Mouse (Mus musculus) lung, postnatal 4 days (tissue): ENCODE measurements at regions not wholly inside any gene's neighbourhood (a gene's known extent, or its start where the extent isn't known, plus 50 kb on each side); places are given as distances from the start of the nearest gene placed in this dataset.
"Not testable (repeated sequence)": the region's sequence is repeated elsewhere in the genome, so short reads cannot be mapped to it uniquely, and the experiment has no call there.

Experiments
- DNase-seq, 2 experiments: peaks; one replicate each; pipeline ENCODE4 v3.0.0; 2021

GRCm38 (mm10) chr14:17055741-17056140 lies 236.8 kb upstream of the Rarb start:
- no peak for DNase-seq

DNA sequence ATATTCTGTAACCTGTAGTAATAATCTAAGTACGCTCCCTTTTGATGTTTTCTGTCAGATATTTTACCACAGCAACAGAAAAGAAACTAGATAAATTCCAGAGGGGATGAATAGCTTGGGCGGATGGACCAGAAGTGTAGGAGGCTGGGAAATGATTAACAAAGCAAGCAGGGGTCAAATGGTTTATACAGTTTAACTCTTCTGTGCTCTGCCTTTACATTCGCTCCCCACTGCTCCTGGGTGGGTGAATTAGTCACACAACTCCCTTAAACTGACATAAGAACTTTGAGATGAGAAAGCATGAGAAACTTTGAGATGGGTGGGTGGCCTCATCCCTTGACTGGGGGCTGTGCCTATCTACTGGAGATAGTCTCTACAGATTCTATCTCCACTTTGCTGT lies 235.4 kb upstream of the Rarb start:
- DNase-seq: no peak

DNA sequence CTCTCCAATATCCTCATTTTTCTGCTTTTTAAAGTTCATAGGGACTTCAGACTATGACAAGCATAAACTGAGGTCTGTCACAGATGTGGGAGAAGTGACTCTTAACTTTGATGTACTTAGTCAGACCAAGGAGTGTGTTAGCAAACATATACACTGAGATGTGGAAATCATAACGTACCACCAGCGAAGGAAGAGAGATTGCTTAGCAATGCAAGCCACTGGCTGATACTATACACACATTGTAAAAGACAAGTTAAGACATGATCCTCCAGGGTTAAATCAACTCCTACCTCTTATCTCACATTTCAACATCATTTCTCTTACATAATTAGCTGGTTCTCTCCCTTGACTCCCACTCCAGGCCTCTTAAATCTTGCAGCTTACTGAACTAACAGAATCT lies 227.9 kb upstream of the Rarb start:
- no peak for DNase-seq

DNA sequence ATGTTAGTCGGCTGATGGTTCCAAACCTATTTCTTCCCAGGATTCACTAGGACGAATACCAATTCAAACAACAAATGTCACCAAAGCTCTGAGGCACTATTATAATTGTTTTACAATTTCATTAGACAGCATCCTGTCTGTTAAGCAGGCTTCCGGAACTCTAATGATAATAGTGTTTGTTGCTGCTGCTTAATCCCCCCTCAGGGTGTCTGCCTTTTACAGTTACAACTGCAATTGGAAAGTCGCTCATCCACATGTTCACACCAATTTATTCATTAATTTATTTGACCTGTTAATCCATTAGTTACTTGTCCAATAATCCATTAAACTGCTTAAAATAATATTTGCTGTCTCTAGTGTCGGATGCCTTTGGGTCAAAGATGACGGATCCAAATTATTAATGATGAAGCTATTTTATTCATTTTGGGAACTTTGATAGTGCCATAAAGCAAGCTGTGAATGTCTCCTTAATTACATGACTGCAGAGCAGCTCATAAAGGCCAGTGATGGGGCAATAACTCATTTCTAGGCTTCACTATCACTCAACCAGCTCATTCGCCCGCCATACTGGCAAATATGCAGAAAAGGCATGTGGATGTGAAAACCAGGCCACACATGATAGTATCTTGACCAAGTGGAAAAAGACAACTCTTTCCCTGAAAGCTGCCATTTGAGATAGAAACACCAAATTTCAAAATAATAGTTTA lies 226.6 kb upstream of the Rarb start:
- no peak for DNase-seq

DNA sequence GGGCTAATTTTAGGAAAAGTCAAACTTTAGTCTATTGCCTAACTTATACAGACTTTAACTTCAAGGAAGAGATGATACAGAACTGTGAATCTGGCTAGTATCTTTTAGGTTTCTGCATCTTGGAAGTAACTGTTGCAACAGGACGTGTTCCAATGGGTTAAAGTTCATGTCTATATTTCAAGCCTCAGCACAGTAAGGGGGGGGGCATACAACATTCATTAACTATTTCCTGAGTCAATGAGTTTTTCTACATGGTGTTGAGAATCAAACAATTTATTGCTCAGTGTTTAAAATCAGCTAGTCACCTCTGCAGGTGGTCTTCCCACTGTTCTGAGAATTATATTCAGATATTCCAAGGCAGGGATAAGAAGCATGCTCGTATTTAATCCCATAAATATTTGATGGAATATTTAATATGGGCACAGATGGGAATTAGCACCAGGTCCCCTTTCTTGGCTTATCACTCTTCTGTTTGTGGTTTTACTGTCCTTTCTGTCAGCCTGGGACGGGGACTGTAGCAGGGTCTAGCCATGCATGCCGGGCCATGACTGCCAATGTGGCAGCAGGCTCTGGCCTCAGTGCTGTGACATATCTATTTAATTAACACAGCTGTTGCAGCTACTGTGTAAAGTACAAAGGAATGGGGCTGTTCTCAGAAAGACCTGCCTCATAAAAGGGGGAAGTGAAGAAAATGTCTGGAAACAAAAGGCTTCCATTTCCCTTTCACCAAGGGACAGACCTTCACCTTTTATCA lies 201.8 kb upstream of the Rarb start:
- DNase-seq: no peak

DNA sequence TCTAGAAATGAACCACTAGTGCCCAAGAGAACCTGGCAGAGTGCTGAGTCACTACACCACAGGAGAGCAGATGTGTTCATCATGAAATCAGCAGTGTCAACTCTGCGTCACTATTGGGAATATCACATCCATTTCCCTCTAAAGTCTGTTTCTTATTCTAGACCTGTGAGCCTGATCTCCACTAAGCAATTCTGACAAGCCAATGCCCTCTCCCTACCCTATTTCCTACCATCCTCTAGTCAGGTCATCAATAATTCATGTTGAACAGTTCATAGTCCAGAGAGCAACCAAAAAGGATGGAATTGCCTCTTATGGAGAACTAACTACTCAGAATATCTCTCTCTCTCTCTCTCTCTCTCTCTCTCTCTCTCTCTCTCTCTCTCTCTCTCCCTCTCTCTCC lies 194.0 kb upstream of the Rarb start:
- no peak for DNase-seq

- no peak for DNase-seq
These were observed 193.2 kb upstream of the Rarb start for GRCm38 (mm10) chr14:17012200-17012599.

DNA sequence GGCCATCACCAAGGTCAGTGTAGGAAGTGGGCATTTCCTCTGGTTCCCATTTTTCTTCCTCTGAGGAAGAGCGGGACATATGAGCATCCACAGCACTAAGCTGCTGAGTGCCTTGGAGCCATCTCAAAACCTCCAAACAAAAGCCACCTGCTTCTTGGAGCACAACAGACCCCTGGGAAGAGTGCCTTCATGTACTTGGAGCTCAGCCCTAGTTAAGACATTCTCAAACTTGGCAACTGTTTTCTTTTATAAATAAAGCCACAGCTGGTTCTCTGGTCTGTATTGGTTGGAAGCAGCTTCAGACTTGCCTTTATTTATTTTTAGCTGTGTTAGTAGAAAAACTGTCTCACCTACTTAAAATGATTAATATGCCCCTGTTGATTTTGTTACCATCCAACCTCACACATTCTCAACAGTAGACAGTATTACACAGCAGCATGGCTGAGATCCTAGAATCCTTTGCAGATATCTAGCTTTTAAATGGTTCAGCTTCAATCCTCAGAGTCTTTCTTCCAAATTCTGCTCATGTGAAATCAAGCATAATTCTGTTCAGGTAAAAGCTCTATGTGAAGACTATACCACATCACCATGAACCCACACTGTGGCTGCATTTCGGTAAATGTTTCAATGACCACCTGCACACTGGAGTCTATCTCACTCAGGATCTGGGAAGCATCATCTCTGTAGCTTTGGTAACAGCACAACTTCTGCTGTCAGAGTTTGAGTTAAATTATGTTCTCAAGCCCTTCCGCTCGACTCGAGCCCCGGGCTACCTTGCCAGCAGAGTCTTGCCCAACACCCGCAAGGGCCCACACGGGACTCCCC lies 186.4 kb upstream of the Rarb start:
- DNase-seq: peak; percentile 6 to 31

- DNase-seq: no peak
These were observed 185.8 kb upstream of the Rarb start for GRCm38 (mm10) chr14:17004714-17005113.

GRCm38 (mm10) chr14:16996716-16997115 lies 177.8 kb upstream of the Rarb start:
- no peak for DNase-seq

GRCm38 (mm10) chr14:16970911-16971310 lies 152.0 kb upstream of the Rarb start:
- not testable (repeated sequence) for DNase-seq

DNA sequence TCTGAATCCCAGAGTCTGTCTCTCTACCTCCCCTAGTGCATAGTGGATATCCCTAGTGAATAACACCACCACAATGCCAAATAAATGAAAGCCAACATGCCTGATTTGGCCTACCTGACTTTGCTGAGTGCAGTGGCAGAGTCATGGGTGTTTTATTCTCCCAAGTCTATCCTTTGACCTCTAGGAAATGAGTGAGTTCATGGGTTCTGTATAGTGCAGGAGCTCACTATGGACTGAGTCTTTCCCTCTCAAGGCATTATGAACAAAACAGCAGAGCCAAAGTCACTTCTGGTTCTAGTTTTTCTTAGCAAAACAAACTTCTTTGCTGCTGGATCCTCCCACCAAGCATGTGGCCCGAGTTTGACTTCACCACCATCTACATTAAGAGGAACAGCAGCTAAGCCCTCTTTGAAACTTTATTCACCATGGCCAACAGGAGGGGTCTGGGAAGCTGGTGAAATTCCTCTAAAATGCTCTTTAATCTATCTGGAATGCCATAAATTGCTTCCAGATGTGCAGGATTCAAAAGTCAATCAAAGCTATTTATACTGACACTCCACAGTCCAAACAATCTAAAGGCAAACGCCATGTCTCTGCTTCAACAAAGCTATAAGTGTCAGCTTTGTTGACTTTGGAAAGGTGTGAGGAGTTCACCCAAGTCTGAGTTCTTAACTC lies 145.9 kb upstream of the Rarb start:
- no peak for DNase-seq

DNA sequence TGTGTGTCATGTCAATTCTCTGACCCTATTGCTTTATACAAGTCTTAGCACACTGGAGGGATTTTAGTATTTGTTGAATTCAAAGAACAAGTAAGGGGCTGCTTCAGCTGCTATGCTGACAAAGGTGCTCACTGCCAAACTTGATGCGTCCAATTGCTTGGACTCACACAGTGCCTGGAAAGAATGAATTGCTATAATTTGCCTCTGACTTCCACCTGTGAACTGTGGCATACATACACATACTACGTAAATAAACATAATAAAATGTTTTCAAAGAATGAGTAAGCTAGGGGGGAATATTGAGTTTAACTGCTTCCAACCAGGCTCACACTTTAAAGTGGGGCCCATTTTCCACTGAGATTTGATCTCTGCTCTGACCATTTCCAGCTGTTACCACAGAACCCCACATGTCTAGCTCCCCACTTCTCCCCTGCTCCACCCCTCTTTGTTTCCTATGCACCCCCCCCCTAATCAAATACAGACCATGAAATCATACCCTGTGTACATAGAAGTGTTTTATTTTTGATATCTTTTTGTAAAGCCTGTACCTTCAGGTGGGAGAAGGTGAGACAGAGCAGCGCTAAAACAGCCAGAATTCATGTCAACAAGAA lies 143.4 kb upstream of the Rarb start:
- DNase-seq: no peak

DNA sequence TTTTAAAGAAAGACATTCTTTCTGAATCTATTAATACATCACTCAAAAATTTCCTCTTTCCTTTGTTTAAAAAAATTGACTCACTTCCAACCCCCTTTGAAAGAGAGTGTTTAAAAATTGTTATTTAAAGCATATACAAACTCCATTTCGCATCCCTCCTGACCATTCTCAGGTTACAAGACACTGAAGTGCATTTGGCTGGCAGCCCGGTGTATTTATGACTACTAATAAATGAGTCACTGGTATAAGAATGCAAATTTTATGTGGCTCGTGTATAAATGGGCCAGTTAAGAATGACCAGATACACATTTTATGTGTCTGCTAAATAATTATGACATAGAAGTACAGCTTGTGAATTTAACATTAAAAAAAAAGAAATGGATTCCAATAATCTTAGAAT lies 138.8 kb upstream of the Rarb start:
- peak; percentile 66 to 67 for DNase-seq

DNA sequence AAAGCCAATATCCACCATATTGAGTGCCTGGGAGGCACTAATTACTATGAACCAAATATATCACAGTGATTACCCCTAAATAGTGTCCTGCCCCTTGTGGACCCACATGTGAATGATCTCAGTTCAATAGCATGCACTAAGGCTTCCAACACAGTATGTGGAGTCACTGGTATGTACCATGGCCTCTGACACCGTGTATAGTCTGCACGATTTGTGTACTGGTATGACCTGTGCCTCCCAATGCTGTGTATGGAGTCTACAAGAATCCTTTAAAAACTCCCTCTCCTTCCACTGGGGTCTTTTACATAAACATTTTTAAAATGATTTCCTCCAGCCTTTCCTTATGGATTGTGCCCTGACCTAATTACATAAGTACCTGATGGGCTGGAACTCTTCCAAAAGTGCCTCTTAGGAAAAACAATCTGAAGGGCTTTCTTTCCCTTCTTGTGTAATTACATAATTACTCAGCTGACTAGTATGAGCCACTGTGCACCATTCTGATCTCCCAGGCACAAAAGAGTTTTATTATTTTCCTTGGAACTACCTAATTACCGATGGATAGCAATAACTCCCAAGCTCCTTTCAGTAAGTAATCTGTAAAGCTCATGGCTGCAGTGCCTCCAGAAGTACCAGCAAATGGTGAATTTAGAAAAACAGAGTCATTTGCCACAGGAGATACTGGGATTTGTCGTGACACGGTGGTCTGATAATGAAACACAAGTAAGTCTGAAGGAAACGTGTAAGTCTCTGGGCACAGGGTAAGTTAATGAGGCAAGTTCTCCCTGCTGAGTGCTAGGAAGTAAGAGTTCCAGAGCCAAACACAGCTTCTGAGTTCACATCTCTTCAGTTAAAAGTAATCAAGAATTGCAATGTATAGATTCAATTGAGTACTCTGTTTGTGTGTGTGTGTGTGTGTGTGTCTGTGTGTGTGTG lies 135.8 kb upstream of the Rarb start:
- DNase-seq: peak in 1 of 2 experiments; percentile 8

DNA sequence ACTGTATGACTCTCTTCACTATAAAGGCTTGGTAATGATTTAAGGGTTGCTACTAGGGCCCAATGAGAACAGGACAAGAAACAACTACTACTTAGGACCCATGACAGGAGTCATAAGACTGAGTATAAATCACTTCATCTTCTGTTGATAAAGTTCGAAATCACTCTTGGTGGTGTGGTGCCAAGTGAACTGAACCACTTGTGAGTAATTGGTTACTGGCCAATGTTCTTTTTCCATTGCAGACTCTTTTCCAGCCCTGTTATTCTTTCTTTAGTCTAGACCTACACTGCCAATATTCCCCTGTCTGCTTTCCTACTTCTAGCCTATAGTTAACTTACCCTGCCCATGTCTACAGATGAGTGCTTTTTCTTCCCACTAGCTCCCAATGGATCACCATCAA lies 129.8 kb upstream of the Rarb start:
- DNase-seq: no peak

DNA sequence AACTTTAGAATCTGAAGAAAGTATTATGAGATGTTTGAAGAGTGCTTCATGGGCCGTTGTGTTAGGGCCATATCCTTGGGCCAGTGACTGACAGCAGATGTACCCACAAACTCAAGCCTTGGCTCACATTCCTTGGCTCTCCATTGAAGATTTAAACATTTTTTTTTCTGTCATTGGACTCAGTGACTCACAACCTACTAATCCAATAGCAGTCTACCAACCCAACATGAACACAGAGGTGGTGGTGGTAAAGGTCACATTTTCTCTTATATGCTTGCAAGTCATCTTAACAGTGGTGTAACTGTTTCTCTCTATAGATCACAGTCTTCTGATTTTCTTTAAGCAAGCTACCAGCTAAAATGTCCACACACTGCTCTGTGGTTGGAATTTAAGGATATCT lies 125.5 kb upstream of the Rarb start:
- no peak for DNase-seq

- DNase-seq: no peak
These were observed 124.6 kb upstream of the Rarb start for GRCm38 (mm10) chr14:16943531-16943930.

DNA sequence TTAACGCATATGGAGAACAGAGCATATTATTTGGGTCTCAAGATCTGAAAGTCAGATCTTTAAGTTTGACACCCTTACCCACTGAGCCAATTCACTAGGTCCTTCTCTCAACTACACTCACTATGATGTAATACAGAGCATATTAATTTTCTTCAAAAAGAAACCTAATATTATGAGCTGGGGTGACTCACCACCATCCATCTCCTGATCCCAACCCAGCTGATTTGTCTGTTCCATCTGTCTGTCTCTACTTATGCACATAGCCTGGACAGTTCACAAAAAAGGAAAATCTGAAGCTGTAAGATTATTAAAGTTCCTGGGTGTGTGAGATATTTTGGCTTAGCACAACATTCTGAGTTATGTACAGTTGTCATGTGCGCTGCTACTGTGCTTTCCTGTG lies 108.2 kb upstream of the Rarb start:
- DNase-seq: no peak

DNA sequence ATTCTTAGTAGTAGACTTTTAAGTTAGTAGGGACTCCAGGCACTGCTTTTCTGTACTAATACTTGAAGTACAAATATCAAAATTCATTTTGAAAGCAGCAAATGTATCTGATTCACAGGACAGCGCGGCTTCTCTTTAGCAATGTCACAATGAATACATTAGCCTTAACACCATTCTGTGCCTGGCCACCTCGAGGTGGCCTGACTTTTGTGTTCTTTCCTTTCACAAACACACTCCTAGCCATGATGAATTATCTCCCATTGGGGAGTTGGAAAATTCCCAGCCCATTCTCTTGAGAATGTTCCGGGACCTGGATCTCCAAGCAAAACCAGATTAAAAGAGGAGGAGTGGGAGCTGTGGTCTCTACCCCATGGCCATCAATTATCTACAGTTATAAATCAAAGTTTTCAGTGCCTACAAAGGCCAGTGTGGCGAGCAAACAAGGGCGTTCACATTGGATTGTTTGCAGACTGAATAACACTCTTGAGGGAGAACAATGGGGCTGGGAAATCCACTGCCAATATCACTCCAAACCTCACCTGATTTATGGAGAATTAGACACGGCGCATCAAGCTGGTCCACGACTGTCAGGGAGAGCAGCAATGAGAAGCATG lies 82.7 kb upstream of the Rarb start:
- no peak for DNase-seq
